Mouse (Mus musculus): Measurements from ENCODE around the gene Mnt. TPM values are rescaled to one million over a fixed set of nuclear protein-coding genes. Genes with fewer than 3 reads are reported as not detected.
A peak's percentile ranks its signal among the peaks of the same experiment; 100 is the strongest.

Gene Mnt
- total and polyA plus RNA-seq, 2 experiments from 2014 or later: 8.1 to 15.9 TPM

DNA sequence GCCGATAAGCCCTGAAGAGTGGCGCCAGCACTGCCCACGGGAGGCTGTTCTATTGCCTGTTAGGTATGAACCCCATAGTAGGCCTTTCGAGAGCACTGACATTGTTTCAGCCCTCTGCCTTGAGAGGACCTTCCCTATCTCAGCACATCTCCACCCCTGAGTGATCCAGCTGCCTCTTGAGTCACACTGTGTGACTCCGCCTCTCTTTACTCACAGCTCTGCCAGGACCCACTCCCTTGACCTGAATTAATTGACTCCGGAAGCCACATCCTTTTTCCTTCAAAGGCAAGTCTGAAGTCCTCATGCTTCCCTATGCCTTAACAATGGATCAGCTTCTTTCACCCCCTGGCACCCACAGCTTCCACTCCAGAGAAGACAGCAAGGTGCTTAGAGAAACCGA is 4.6 kb upstream of the Mnt start:
- no peak for TF ChIP-seq CTCF (IDR thresholded peaks at IDR 0.05; ENCODE audit: low read depth)

DNA sequence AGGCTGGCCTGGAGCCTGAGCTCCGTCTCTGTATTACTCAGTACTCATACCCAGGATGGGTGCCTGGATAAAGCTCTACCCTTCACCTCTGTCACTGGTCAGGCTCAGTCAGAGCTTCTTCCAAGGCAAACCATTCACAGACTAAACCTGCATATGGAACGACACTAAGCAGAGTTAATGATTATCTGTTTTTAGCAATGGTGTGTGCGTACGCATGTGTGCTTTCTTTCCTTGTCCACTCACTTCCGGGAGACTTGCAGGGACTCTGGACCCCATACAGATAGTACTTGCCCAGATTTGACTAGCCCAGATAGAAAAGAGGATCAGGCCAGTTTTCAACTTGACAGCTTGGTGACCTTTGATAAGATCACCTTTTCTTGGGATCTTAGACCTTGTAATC is 4.0 kb upstream of the Mnt start:
- Histone ChIP-seq H3K4me2 (ENCODE audit: low read depth) (no peak overlapping the region), H3K27ac (ENCODE audit: low read depth, low read length) (no peak overlapping the region), H3K27me3 (ENCODE audit: insufficient read depth, low read length) (no peaks in the 10 kb centered on the region), H3K9ac (no peak overlapping the region), H3K36me3 (ENCODE audit: insufficient read depth) (no peaks in the 10 kb centered on the region), H3K4me3 (ENCODE audit: low read depth, low read length) (no peak overlapping the region), H3K9me3 (ENCODE audit: low read length) (no peaks in the 10 kb centered on the region), H3K4me1 (ENCODE audit: insufficient read depth) (peaks cover 6% of the 10 kb centered on the region; the same call in 1 of the 2 replicates)
- DNase-seq (no peak), ATAC-seq (no peak)
- no peak for TF ChIP-seq CTCF (IDR thresholded peaks at IDR 0.05; ENCODE audit: low read depth)
- 92% methylated on average over 5 of the region's 5 CpGs for WGBS

More for the DNA sequence above, 4.6 kb upstream of the Mnt start:
- H3K27me3 ChIP-seq (ENCODE audit: insufficient read depth, low read length): no peaks in the 10 kb centered on the region
- H3K4me2 ChIP-seq (ENCODE audit: low read depth): no peak overlapping the region
- no peak for DNase-seq
- no peak overlapping the region for H3K27ac ChIP-seq (ENCODE audit: low read depth, low read length)
- H3K9ac ChIP-seq: no peak overlapping the region
- 76% methylated on average over 7 of the region's 7 CpGs for WGBS
- H3K36me3 ChIP-seq (ENCODE audit: insufficient read depth): no peaks in the 10 kb centered on the region
- H3K4me1 ChIP-seq (ENCODE audit: insufficient read depth): peaks cover 6% of the 10 kb centered on the region; the same call in 1 of the 2 replicates
- no peak for ATAC-seq
- no peak overlapping the region for H3K4me3 ChIP-seq (ENCODE audit: low read depth, low read length)
- no peaks in the 10 kb centered on the region for H3K9me3 ChIP-seq (ENCODE audit: low read length)

DNA sequence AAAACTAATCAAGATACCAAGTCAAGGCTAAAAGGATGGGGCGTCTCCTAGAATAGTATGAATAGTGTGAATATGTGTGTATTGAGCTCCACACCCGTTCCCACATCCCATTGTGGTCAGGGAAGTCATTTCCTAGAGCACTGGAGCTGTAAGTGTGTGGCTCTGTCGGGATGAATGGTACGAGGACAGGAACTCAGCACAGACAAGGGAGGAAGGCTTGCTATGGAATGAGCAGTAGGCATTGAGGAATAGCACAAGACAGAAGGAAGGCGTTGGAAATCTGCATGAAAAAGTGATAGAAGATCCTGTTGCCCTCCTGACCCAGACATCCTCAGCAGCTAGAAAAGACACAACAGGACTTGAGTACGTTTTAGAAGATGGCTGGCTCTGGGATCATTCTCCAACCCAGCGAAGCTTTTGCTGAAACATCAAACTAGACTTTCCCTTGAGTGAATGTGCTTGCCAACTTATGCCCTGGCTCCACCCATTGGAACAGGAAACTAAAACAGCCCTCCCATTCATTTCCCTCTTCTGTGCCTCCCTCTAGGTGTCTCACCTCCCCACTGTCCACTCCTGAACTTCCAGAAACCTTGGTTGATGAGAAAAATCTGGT is 2.8 kb upstream of the Mnt start:
- Histone ChIP-seq H3K4me3 (ENCODE audit: low read depth, low read length) (no peak overlapping the region), H3K9ac (no peak overlapping the region), H3K27me3 (ENCODE audit: insufficient read depth, low read length) (no peaks in the 10 kb centered on the region), H3K4me2 (ENCODE audit: low read depth) (no peak overlapping the region), H3K36me3 (ENCODE audit: insufficient read depth) (no peaks in the 10 kb centered on the region), H3K4me1 (ENCODE audit: insufficient read depth) (peaks cover 6% of the 10 kb centered on the region; the same call in 1 of the 2 replicates), H3K27ac (ENCODE audit: low read depth, low read length) (no peak overlapping the region), H3K9me3 (ENCODE audit: low read length) (no peaks in the 10 kb centered on the region)
- 79% methylated on average over 7 of the region's 7 CpGs for WGBS
- ATAC-seq (no peak), DNase-seq (no peak)
- no peak for TF ChIP-seq CTCF (IDR thresholded peaks at IDR 0.05; ENCODE audit: low read depth)

DNA sequence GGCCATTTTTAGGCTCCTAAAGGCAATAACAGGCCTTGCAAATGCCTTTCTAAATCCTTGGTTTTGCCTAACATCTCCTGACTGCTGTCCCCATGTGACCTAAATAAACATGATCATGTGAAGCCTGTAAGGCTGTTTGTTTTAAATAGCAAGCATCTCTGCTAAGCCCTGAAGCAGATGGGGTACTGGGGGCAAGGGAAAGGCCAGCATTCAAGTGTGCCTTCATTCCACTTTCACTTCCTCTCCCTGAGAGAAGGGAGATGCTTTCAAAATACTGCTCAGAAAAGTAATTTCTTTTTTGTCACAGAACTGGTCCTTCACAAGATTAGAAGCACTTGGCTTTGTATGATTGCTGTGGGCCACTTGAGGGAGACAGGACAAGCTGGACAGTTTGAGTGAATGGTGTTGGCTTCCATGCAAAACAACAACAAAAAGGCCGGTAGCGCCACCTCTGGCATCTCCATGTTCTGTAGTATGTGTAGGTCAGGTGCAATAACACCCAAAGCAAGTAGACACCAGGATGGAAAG is 2.3 kb upstream of the Mnt start:
- ATAC-seq (no peak), DNase-seq (no peak)
- H3K9ac ChIP-seq: no peak overlapping the region
- peaks cover 8% of the 10 kb centered on the region; the same call in 1 of the 2 replicates for H3K4me1 ChIP-seq (ENCODE audit: insufficient read depth)
- no peaks in the 10 kb centered on the region for H3K9me3 ChIP-seq (ENCODE audit: low read length)
- whole genome bisulfite sequencing: 21% methylated on average over 2 of the region's 2 CpGs
- H3K36me3 ChIP-seq (ENCODE audit: insufficient read depth): no peaks in the 10 kb centered on the region
- H3K4me2 ChIP-seq (ENCODE audit: low read depth): no peak overlapping the region
- no peak overlapping the region for H3K27ac ChIP-seq (ENCODE audit: low read depth, low read length)
- no peaks in the 10 kb centered on the region for H3K27me3 ChIP-seq (ENCODE audit: insufficient read depth, low read length)
- H3K4me3 ChIP-seq (ENCODE audit: low read depth, low read length): no peak overlapping the region
- TF ChIP-seq CTCF (IDR thresholded peaks at IDR 0.05; ENCODE audit: low read depth): peak; percentile 20; the same call in 1 of the 2 replicates

DNA sequence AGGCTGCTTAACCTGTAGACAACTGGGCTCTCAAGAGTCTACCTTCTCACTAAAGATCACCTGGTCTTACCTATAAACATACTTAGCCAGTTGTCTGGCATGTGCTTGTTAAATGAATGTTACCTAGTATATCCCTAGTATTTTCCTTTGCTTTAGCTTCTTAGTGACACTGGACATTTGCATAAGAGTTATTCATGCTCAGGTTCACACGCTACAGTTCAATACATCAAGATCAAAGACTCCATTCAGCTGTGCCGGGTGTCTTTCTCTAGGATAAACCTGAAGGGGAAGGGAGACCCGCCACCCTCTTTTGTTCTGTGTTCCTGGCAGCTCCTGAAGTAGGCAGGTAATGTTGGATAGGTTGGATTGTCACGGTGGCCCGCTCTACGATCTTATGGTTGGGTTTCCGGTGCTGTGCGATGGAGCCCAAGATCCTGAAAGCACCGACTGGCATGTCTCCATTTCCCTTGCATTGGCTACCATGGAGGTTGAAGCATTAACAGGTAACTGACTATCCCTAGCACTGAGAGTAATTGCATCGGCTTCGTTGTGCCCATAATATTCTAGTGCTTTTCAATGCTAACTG is 1.7 kb upstream of the Mnt start:
- no peak for TF ChIP-seq CTCF (IDR thresholded peaks at IDR 0.05; ENCODE audit: low read depth)
- no peak for DNase-seq
- Histone ChIP-seq H3K4me3 (ENCODE audit: low read depth, low read length) (peak overlapping the region; percentile 99), H3K36me3 (ENCODE audit: insufficient read depth) (no peaks in the 10 kb centered on the region), H3K9ac (no peak overlapping the region), H3K4me1 (ENCODE audit: insufficient read depth) (peaks cover 11% of the 10 kb centered on the region; the same call in 1 of the 2 replicates), H3K4me2 (ENCODE audit: low read depth) (peak overlapping the region; percentile 78), H3K27me3 (ENCODE audit: insufficient read depth, low read length) (no peaks in the 10 kb centered on the region), H3K27ac (ENCODE audit: low read depth, low read length) (no peak overlapping the region), H3K9me3 (ENCODE audit: low read length) (no peaks in the 10 kb centered on the region)
- 15% methylated on average over 11 of the region's 11 CpGs for WGBS
- no peak for ATAC-seq

DNA sequence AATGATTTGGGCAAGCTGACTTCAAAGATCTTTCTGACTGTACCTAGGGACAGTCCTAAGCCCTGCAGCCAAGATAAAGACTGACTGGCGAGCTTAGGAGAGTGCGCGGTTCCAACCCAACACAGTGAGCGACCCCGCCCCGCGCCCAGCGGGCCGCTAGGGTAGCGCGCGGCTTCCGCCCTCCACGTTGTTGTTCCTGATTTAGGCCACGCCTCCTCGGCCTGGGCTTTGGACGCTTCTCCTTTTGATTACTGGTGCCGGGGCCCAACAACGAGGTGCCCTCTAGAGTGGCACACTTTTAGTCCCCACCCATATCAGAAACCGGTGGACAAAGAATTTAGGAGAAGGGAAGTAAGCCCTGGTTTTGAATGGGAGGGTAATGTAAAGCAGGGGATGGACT is 908 bp upstream of the Mnt start:
- peak overlapping the region; percentile 97 for H3K9ac ChIP-seq
- ATAC-seq: peak; percentile 28
- peak; percentile 37 for TF ChIP-seq CTCF (IDR thresholded peaks at IDR 0.05; ENCODE audit: low read depth)
- peaks cover 11% of the 10 kb centered on the region; the same call in 1 of the 2 replicates for H3K4me1 ChIP-seq (ENCODE audit: insufficient read depth)
- DNase-seq: no peak
- WGBS: under 1% methylated on average over 20 of the region's 20 CpGs
- H3K27ac ChIP-seq (ENCODE audit: low read depth, low read length): peak overlapping the region; percentile 96
- no peaks in the 10 kb centered on the region for H3K27me3 ChIP-seq (ENCODE audit: insufficient read depth, low read length)
- H3K9me3 ChIP-seq (ENCODE audit: low read length): no peaks in the 10 kb centered on the region
- peak overlapping the region; percentile 99 for H3K4me3 ChIP-seq (ENCODE audit: low read depth, low read length)
- no peaks in the 10 kb centered on the region for H3K36me3 ChIP-seq (ENCODE audit: insufficient read depth)
- H3K4me2 ChIP-seq (ENCODE audit: low read depth): peak overlapping the region; percentile 78

DNA sequence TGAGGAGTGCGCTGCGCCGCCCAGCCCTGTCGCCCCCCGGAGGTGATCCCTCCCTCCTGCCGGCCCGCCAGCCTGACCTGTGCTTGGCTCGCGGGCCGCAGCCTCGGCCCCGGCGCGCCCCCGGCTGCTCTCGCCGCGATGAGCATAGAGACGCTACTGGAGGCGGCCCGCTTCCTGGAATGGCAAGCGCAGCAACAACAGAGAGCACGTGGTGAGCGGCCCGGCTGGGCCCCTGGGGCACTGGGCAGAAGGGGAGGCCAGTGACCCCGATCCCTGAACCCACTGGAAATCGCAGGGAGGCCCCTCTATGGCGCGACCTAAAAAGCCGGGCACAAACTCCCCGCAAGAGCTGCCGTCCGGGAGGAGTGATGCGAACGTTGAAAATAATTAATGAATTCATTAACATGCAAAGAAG is 478 bp downstream of the Mnt start:
- Histone ChIP-seq H3K36me3 (ENCODE audit: insufficient read depth) (no peaks in the 10 kb centered on the region), H3K9me3 (ENCODE audit: low read length) (no peaks in the 10 kb centered on the region), H3K9ac (peak overlapping the region; percentile 97), H3K27ac (ENCODE audit: low read depth, low read length) (peak overlapping the region; percentile 96), H3K4me3 (ENCODE audit: low read depth, low read length) (peak overlapping the region; percentile 99), H3K27me3 (ENCODE audit: insufficient read depth, low read length) (no peaks in the 10 kb centered on the region), H3K4me1 (ENCODE audit: insufficient read depth) (peaks cover 11% of the 10 kb centered on the region; the same call in 1 of the 2 replicates), H3K4me2 (ENCODE audit: low read depth) (peak overlapping the region; percentile 78)
- ATAC-seq: no peak
- TF ChIP-seq CTCF (IDR thresholded peaks at IDR 0.05; ENCODE audit: low read depth): no peak
- 2% methylated on average over 34 of the region's 35 CpGs for WGBS
- peak; percentile 64 for DNase-seq
